Mouse (Mus musculus) gastrocnemius, adult 18-20 months (tissue): Measurements from ENCODE around the gene Il2ra. TPM values are rescaled to one million over a fixed set of nuclear protein-coding genes. Genes with fewer than 3 reads are reported as not detected.

Experiments
- DNase-seq: peaks from one replicate; pipeline ENCODE4 v3.0.0; 2021; ENCODE audit warnings: low spot score
- total RNA-seq, 2 experiments: library from RNA; stranded (reverse); gene quantifications; 2 replicates each; pipeline ENCODE4 v1.2.3; 2021

Il2ra gene
- total RNA-seq, 2 experiments from 2014 or later, result 0.43 to 0.59 TPM

GRCm38 (mm10) chr2:11699905-11700304 is 57.3 kb downstream of the Il2ra start:
- no peak for DNase-seq

- peak; percentile 95 for DNase-seq
Observed at GRCm38 (mm10) chr2:11705201-11706025, 62.8 kb downstream of the Il2ra start, which contains the start of gene Il15ra. TSS of gene Il15ra (plus strand) at chr2:11705290.

- DNase-seq, result peak; percentile 10
Observed at GRCm38 (mm10) chr2:11706030-11706745, 63.6 kb downstream of the Il2ra start.

GRCm38 (mm10) chr2:11706746-11707065 is 64.1 kb downstream of the Il2ra start:
- peak; percentile 27 for DNase-seq

- peak; percentile 68 for DNase-seq
Observed at GRCm38 (mm10) chr2:11708538-11708937, 65.9 kb downstream of the Il2ra start.

- DNase-seq, result peak; percentile 11
Observed at GRCm38 (mm10) chr2:11710101-11710500, 67.5 kb downstream of the Il2ra start.

- DNase-seq, result no peak
Observed at GRCm38 (mm10) chr2:11712483-11712990, 69.9 kb downstream of the Il2ra start.

- no peak for DNase-seq
Observed at GRCm38 (mm10) chr2:11713021-11713420, 70.4 kb downstream of the Il2ra start.

- DNase-seq, result no peak
Observed at GRCm38 (mm10) chr2:11714535-11714934, 71.9 kb downstream of the Il2ra start.

GRCm38 (mm10) chr2:11718573-11718972 is 76.0 kb downstream of the Il2ra start:
- DNase-seq, result no peak

- DNase-seq, result no peak
Observed at GRCm38 (mm10) chr2:11722564-11722963, 80.0 kb downstream of the Il2ra start.

GRCm38 (mm10) chr2:11727574-11727973 is 85.0 kb downstream of the Il2ra start:
- DNase-seq, result no peak

GRCm38 (mm10) chr2:11729091-11729490 is 86.5 kb downstream of the Il2ra start:
- no peak for DNase-seq

- no peak for DNase-seq
Observed at GRCm38 (mm10) chr2:11732978-11733377, 90.4 kb downstream of the Il2ra start.

GRCm38 (mm10) chr2:11735853-11736252 is 93.2 kb downstream of the Il2ra start:
- DNase-seq, result no peak

- no peak for DNase-seq
Observed at GRCm38 (mm10) chr2:11738794-11739193, 96.2 kb downstream of the Il2ra start.

- no peak for DNase-seq
Observed at GRCm38 (mm10) chr2:11739516-11740051, 97.0 kb downstream of the Il2ra start.

Other genes starting within 250 kb of the Il2ra start
- 100 to 1,000 TPM; 140 to 400 TPM for gene Pfkfb3, start 88.7 kb upstream of the Il2ra start, total RNA-seq
- 10 to 100 TPM; 54.7 to 55.5 TPM for gene Rbm17, start 38.7 kb upstream of the Il2ra start, total RNA-seq
- gene Gm17490, start 16.5 kb upstream of the Il2ra start, total RNA-seq, result not detected
- 10 to 100 TPM; 17.6 to 29.5 TPM for gene Il15ra, start 62.5 kb downstream of the Il2ra start, total RNA-seq
- gene Fbh1, start 134.8 kb downstream of the Il2ra start, total RNA-seq, result 10 to 100 TPM; 19.3 to 19.5 TPM
- 10 to 100 TPM; 20.9 to 22.1 TPM for gene Ankrd16, start 135.1 kb downstream of the Il2ra start, total RNA-seq